ENCODE assay signal across 8 mouse cellular contexts in the genomic region with DNA sequence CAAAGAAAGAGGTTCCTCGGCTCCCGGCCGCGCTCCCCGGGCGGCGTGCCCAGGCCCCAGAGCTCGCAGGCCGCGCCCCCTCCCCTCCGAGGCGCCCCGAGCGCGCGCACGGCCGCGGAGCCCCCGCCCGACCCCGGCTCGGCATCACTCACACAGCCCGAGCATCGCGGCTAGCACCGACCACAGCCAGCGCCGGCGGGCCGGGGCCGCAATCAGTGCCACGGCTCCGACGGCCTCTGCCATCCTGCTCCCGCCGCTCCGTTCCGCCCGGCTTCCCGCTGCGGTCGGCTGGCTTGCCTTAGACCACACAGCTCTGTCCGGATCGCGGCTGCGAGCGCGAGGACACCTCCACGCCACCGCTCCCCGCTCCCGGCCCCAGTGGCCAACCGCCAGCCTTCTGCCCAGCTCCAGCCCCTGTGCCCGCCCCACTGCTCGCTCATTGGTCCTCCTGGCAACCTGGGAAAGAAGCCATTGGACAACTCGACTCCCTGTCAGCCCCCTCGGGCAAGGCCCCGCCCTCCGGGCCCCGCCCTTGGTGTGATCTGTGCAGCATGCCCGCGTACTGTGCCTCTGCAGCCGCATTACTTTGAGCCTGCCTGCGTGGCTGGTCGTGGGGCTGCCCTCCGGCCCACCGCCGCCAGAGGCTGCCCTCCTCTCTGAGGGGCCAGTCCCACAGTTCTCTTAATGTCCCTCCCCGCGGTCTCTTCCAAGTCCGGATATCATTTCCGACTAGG. TPM values are rescaled to one million over a fixed set of nuclear protein-coding genes. Genes with fewer than 3 reads are reported as not detected.
DNase-seq lines count a peak whose midpoint lies in the region; ATAC-seq lines count a peak whose summit lies in the region.

TSS of gene Mpzl1 (minus strand) at position 388 of the 734 bp plus-strand sequence.

- H3K4me2 ChIP-seq in lung, embryonic 16.5 days (ENCODE audit: low read depth, low read length) = peak within 1 kb of the TSS; percentile 71

- H3K36me3 ChIP-seq in lung, embryonic 16.5 days (ENCODE audit: control insufficient read depth, insufficient read depth, low read length) = no peaks in the 10 kb centered on the region

- WGBS in lung, embryonic 16.5 days = under 1% methylated on average over 31 of the region's 73 CpGs

- peaks cover 43% of the 10 kb centered on the region for H3K4me1 ChIP-seq in lung, embryonic 16.5 days (replicated peaks; ENCODE audit: control insufficient read depth, insufficient read depth, low read length)

- H3K9ac ChIP-seq in lung, embryonic 16.5 days (ENCODE audit: low read length) = peak within 1 kb of the TSS; percentile 88

- peak within 1 kb of the TSS; percentile 98 for H3K27ac ChIP-seq in lung, embryonic 16.5 days (ENCODE audit: low read length)

- no peaks in the 10 kb centered on the region for H3K27me3 ChIP-seq in lung, embryonic 16.5 days (ENCODE audit: control insufficient read depth, insufficient read depth, low read depth, low read length)

- DNase-seq in MEL-GATA-1-ER (ENCODE audit: extremely low read depth, low read depth) = peak; percentile 88
- DNase-seq in cerebellum, adult 8-10 months = peak; percentile 99
- peak; percentile 98 for DNase-seq in forelimb bud, embryonic 11.5 days (ENCODE audit: low read depth, low spot score)
- DNase-seq in layer of hippocampus, adult 9-10 months (ENCODE audit: low spot score) = peak; percentile 88
- peak; percentile 96 for DNase-seq in ovary, postnatal 10 days (ENCODE audit: low spot score)
- peak; percentile 90 to 91 for DNase-seq in thymus, postnatal 10 days (ENCODE audit: low spot score in 2 of 2)

- peak; percentile 100 for ATAC-seq in hematopoietic stem cell, adult 5-6 weeks (replicated peaks in 1 of 2; ENCODE audit: insufficient read depth in 1 of 2, low FRiP score in 2 of 2, low TSS enrichment in 1 of 2, low read depth in 1 of 2, poor library complexity in 2 of 2, severe bottlenecking in 2 of 2)
- ATAC-seq in lung, embryonic 16.5 days (ENCODE audit: low read depth) = peak; percentile 98

- H3K4me3 ChIP-seq in lung, embryonic 16.5 days (ENCODE audit: low read length) = peak within 1 kb of the TSS; percentile 82

- no peaks in the 10 kb centered on the region for H3K9me3 ChIP-seq in lung, embryonic 16.5 days (ENCODE audit: control insufficient read depth, low read length)

RNA-seq across cellular contexts. Expression of gene Mpzl1, which starts in this region (rescaled TPM):
- 3.6 and 4.3 TPM in 2 replicates for total RNA-seq in hematopoietic stem cell, adult 5-6 weeks (2017)
- polyA plus RNA-seq in lung, embryonic 16.5 days (2015; fragmentation: Nextera tagmentation; extraction: Ambion mirVana) = 176 and 183 TPM in 2 replicates

Comparison
In these comparisons a context has a peak if more than half of its experiments do, and no peak if none do; other contexts are left out.
1. Peak in every context shown above with its lines: DNase-seq, ATAC-seq, H3K4me3 ChIP-seq and H3K27ac ChIP-seq.